Mouse (Mus musculus): ENCODE measurements around the gene Ccz1.

DNA sequence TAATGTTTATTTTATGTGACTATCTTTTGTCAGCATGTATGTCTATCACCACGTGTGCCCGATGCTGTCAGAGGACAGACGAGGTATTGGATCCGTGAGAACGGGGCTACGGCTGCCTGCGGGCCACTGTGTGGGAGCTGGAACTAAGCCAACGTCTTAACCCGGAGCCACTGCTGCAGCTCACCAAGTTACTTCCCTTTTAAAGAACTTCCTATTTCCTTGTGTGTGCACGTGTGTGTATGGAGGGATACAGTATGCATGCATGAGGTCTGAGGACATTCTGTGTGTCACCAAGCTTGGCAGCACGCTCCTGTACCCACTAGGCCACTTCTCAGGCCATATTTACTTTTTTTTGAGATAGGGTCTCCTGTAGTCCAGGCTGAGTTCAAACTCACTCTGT, 24.6 kb downstream of the Ccz1 start:
- no peak for TF ChIP-seq TCF3 (IDR thresholded peaks at IDR 0.05; ENCODE audit: insufficient read length, low read depth)
- TF ChIP-seq POLR2AphosphoS2 (IDR thresholded peaks at IDR 0.05; ENCODE audit: insufficient read length, low read depth): no peak
- no peak for TF ChIP-seq POLR2A (IDR thresholded peaks at IDR 0.05; ENCODE audit: insufficient read length, low read depth)
- no peak for TF ChIP-seq E2F4 (IDR thresholded peaks at IDR 0.05; ENCODE audit: insufficient read depth)
- no peak for TF ChIP-seq MYOD1 (IDR thresholded peaks at IDR 0.05; ENCODE audit: control insufficient read depth in 1 of 3, insufficient read length in 2 of 3, low read depth in 2 of 3)
- TF ChIP-seq USF1 (IDR thresholded peaks at IDR 0.05; ENCODE audit: low read depth): no peak
- TF ChIP-seq CEBPB (IDR thresholded peaks at IDR 0.05; ENCODE audit: insufficient read depth, poor library complexity, severe bottlenecking): no peak
- no peak for TF ChIP-seq TCF12 (IDR thresholded peaks at IDR 0.05; ENCODE audit: insufficient read depth, poor library complexity, severe bottlenecking)
- no peak for TF ChIP-seq MYOG (IDR thresholded peaks at IDR 0.05; ENCODE audit: control insufficient read depth in 1 of 3, insufficient read depth in 1 of 3, insufficient read length in 2 of 3, low read depth in 2 of 3)
- TF ChIP-seq MAX (IDR thresholded peaks at IDR 0.05; ENCODE audit: low read depth): no peak
- no peak for TF ChIP-seq REST (IDR thresholded peaks at IDR 0.05; ENCODE audit: insufficient read depth, insufficient read length)
- TF ChIP-seq SRF (IDR thresholded peaks at IDR 0.05; ENCODE audit: control insufficient read depth, insufficient read length, low read depth): no peak
